Mouse (Mus musculus): ENCODE measurements around the gene 1700088E04Rik. TPM values are rescaled to one million over a fixed set of nuclear protein-coding genes. Genes with fewer than 3 reads are reported as not detected.

The 1700088E04Rik gene
- 2.2 TPM for polyA plus RNA-seq (2017; shearing (Covaris generic))

DNA sequence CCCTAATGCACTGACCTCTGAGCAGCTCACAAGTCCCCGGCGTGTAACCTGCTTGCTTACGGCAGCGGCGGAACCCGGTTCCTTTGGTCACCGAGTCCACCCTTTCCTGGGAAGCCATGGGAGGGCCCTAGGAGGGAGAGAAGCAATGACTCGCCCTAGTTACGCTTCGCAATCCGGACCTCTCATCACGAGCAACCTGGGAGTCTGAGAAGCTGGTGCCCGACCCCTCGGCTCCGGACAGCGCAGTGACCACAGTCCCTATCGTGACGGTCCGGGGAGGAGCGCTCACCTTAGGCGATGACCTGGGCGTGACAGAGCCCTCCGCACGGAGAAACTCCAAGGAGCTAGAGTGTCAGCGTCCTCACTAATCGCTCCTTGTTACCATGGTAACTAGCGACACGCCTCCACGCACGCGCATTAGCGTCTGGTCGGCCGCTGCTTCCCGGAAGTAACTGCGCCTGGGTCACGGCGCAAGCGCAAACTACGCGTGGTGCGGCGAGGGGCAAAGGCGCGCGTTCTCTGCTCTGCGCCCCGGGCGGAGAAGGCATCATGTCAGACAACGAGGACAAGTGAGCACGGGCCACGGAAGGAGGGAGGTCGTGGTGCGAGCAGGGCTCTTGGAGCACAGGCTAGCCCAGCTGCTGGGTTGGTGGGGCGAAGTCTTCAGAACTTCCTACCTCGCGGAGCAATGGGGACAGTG is at the start of gene 1700088E04Rik, which contains the start of gene Polr2f:
TSS of gene 1700088E04Rik (minus strand) at position 388 of the 700 bp plus-strand sequence.
TSS of gene Polr2f (plus strand) at position 144 of the 700 bp plus-strand sequence.

DNA sequence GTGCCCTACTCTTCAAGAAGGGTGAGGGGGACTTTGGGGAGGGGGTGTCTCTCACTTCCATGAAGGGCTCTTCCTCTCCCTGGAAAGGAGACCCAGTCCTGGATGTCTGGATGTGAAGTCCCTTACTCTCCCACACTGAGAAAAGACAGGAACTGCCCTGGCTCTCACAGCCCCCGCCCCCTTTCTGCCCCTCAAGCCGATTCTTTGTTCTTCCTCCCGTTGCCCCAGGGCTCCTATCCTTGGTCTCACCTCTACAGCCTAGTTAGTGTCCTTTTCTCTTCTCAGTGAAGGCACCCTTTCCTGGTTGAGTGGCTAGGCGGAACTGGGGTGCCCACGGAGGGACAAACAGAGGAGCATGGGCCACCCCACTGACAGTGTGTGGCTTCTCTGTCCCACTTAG is 24.1 kb upstream of the 1700088E04Rik start, which contains the start of gene Sox10:
TSS of gene Sox10 (minus strand) at position 101 of the 400 bp plus-strand sequence.

DNA sequence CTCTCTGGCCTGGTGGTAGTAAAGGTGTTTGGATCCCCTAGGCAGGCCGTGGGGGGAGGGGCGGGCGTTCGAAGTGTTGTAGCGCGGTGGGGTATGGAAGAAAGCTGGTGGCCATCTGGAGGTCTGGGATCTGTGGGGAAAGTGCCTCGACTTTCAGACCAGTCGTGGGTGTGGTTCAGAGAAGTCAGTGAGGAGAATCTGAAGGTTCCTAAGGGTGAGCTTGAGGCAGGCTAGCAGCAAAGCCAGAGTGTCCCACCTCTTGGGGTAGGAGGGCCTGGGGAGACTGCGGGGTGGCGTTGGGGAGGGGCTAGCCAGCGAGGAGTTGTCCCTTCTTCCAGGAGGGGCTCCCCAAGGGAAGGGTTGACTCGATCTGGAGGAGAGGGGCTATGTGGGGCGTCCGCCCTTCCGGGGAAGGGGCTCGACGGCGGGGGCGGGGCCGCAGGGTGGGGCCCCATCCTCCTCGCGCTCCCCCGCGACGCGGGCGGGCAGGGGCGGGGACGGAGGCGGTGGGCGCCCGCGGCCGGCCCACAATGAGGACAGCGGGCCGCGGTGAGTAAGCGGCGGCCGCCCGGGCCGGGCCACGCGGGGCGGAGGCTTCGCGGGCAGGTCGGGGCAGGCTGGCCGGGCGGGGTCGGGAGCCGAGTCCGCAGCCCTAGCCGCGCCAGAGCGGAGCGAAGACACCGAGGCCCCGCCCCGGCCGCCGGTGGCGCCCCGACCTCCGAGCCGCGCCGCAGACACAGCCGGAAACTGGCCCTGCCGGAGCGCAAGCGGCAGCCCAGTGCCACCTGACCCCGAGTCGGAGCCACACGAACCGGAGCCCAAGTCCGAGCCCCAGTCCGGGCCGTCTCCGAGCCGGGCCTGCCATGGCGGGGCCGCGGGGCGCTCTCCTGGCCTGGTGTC is 32.4 kb downstream of the 1700088E04Rik start, which contains the start of gene Micall1:
TSS of gene Micall1 (plus strand) at position 478 of the 900 bp plus-strand sequence.

Other genes starting within 250 kb of the 1700088E04Rik start
- gene Gm49510, start 241.6 kb downstream of the 1700088E04Rik start, polyA plus RNA-seq (2017; shearing (Covaris generic)) = not detected
- 225 TPM for gene Sh3bp1, start 241.5 kb downstream of the 1700088E04Rik start, polyA plus RNA-seq (2017; shearing (Covaris generic))
- 1.3 TPM for gene Pdxp, start 227.3 kb downstream of the 1700088E04Rik start, polyA plus RNA-seq (2017; shearing (Covaris generic))
- 462 TPM for gene Lgals1, start 214.5 kb downstream of the 1700088E04Rik start, polyA plus RNA-seq (2017; shearing (Covaris generic))
- gene Nol12, start 206.3 kb downstream of the 1700088E04Rik start, polyA plus RNA-seq (2017; shearing (Covaris generic)) = 61.0 TPM
- 48.6 TPM for gene Triobp, start 193.5 kb downstream of the 1700088E04Rik start, polyA plus RNA-seq (2017; shearing (Covaris generic))
- 31.2 TPM for gene H1f0, start 112.8 kb downstream of the 1700088E04Rik start, polyA plus RNA-seq (2017; shearing (Covaris generic))
- gene Galr3, start 99.4 kb downstream of the 1700088E04Rik start, polyA plus RNA-seq (2017; shearing (Covaris generic)) = not detected
- gene Ankrd54, start 78.4 kb downstream of the 1700088E04Rik start, polyA plus RNA-seq (2017; shearing (Covaris generic)) = 5.8 TPM
- 191 TPM for gene Eif3l, start 66.1 kb downstream of the 1700088E04Rik start, polyA plus RNA-seq (2017; shearing (Covaris generic))
- 13.6 TPM for gene Micall1, start 32.4 kb downstream of the 1700088E04Rik start, polyA plus RNA-seq (2017; shearing (Covaris generic))
- 220 TPM for gene Polr2f, start 244 bp downstream of the 1700088E04Rik start, polyA plus RNA-seq (2017; shearing (Covaris generic))
- not detected for gene Sox10, start 24.0 kb upstream of the 1700088E04Rik start, polyA plus RNA-seq (2017; shearing (Covaris generic))
- gene Pick1, start 87.9 kb upstream of the 1700088E04Rik start, polyA plus RNA-seq (2017; shearing (Covaris generic)) = 42.8 TPM
- gene Gm49486, start 88.1 kb upstream of the 1700088E04Rik start, polyA plus RNA-seq (2017; shearing (Covaris generic)) = 0.14 TPM
- not detected for gene Slc16a8, start 113.5 kb upstream of the 1700088E04Rik start, polyA plus RNA-seq (2017; shearing (Covaris generic))
- gene Baiap2l2, start 144.3 kb upstream of the 1700088E04Rik start, polyA plus RNA-seq (2017; shearing (Covaris generic)) = not detected
- 17.6 TPM for gene Pla2g6, start 187.1 kb upstream of the 1700088E04Rik start, polyA plus RNA-seq (2017; shearing (Covaris generic))
- gene Maff, start 205.4 kb upstream of the 1700088E04Rik start, polyA plus RNA-seq (2017; shearing (Covaris generic)) = 0.92 TPM